Mouse (Mus musculus): ENCODE data around the gene Hivep1. TPM values are rescaled to one million over a fixed set of nuclear protein-coding genes. Genes with fewer than 3 reads are reported as not detected.

Hivep1 gene
- total RNA-seq, 2 experiments from 2014 or later: 12.3 to 51.5 TPM

GRCm38 (mm10) chr13:42071011-42071410 lies 19.2 kb downstream of the Hivep1 start:
- ATAC-seq (replicated peaks; ENCODE audit: low FRiP score, low TSS enrichment, poor library complexity, severe bottlenecking): no peak

- no peak for ATAC-seq (replicated peaks; ENCODE audit: low FRiP score, low TSS enrichment, poor library complexity, severe bottlenecking)
Measured at GRCm38 (mm10) chr13:42073285-42073684, 21.5 kb downstream of the Hivep1 start.

GRCm38 (mm10) chr13:42075546-42075945 lies 23.7 kb downstream of the Hivep1 start:
- no peak for ATAC-seq (replicated peaks; ENCODE audit: low FRiP score, low TSS enrichment, poor library complexity, severe bottlenecking)

- ATAC-seq (replicated peaks; ENCODE audit: low FRiP score, low TSS enrichment, poor library complexity, severe bottlenecking): no peak
Measured at GRCm38 (mm10) chr13:42076751-42077302, 25.0 kb downstream of the Hivep1 start.

GRCm38 (mm10) chr13:42077629-42078028 lies 25.8 kb downstream of the Hivep1 start:
- ATAC-seq (replicated peaks; ENCODE audit: low FRiP score, low TSS enrichment, poor library complexity, severe bottlenecking): no peak

- ATAC-seq (replicated peaks; ENCODE audit: low FRiP score, low TSS enrichment, poor library complexity, severe bottlenecking): peak; percentile 61
Measured at GRCm38 (mm10) chr13:42080131-42080916, 28.5 kb downstream of the Hivep1 start.

- no peak for ATAC-seq (replicated peaks; ENCODE audit: low FRiP score, low TSS enrichment, poor library complexity, severe bottlenecking)
Measured at GRCm38 (mm10) chr13:42088339-42088738, 36.5 kb downstream of the Hivep1 start.

- ATAC-seq (replicated peaks; ENCODE audit: low FRiP score, low TSS enrichment, poor library complexity, severe bottlenecking): no peak
Measured at GRCm38 (mm10) chr13:42089025-42089424, 37.2 kb downstream of the Hivep1 start.

GRCm38 (mm10) chr13:42090751-42091150 lies 38.9 kb downstream of the Hivep1 start:
- ATAC-seq (replicated peaks; ENCODE audit: low FRiP score, low TSS enrichment, poor library complexity, severe bottlenecking): no peak

- no peak for ATAC-seq (replicated peaks; ENCODE audit: low FRiP score, low TSS enrichment, poor library complexity, severe bottlenecking)
Measured at GRCm38 (mm10) chr13:42092392-42093139, 40.7 kb downstream of the Hivep1 start.

GRCm38 (mm10) chr13:42093268-42094042 lies 41.6 kb downstream of the Hivep1 start:
- peak; percentile 92 for ATAC-seq (replicated peaks; ENCODE audit: low FRiP score, low TSS enrichment, poor library complexity, severe bottlenecking)

- ATAC-seq (replicated peaks; ENCODE audit: low FRiP score, low TSS enrichment, poor library complexity, severe bottlenecking): peak; percentile 46
Measured at GRCm38 (mm10) chr13:42095826-42096515, 44.1 kb downstream of the Hivep1 start.

- ATAC-seq (replicated peaks; ENCODE audit: low FRiP score, low TSS enrichment, poor library complexity, severe bottlenecking): no peak
Measured at GRCm38 (mm10) chr13:42097109-42097508, 45.3 kb downstream of the Hivep1 start.

- no peak for ATAC-seq (replicated peaks; ENCODE audit: low FRiP score, low TSS enrichment, poor library complexity, severe bottlenecking)
Measured at GRCm38 (mm10) chr13:42098522-42098921, 46.7 kb downstream of the Hivep1 start.

GRCm38 (mm10) chr13:42099523-42099922 lies 47.7 kb downstream of the Hivep1 start:
- no peak for ATAC-seq (replicated peaks; ENCODE audit: low FRiP score, low TSS enrichment, poor library complexity, severe bottlenecking)

- ATAC-seq (replicated peaks; ENCODE audit: low FRiP score, low TSS enrichment, poor library complexity, severe bottlenecking): peak; percentile 76
Measured at GRCm38 (mm10) chr13:42101440-42102190, 49.8 kb downstream of the Hivep1 start.

GRCm38 (mm10) chr13:42102980-42103379 lies 51.2 kb downstream of the Hivep1 start:
- ATAC-seq (replicated peaks; ENCODE audit: low FRiP score, low TSS enrichment, poor library complexity, severe bottlenecking): peak; percentile 85

- peak; percentile 25; the same call in 1 of the 2 replicates for ATAC-seq (replicated peaks; ENCODE audit: low FRiP score, low TSS enrichment, poor library complexity, severe bottlenecking)
Measured at GRCm38 (mm10) chr13:42103486-42104166, 51.8 kb downstream of the Hivep1 start.

Data from megakaryocyte-erythroid progenitor cell, adult 5-6 weeks (primary cell).